Mouse (Mus musculus) liver, embryonic 11.5 days (tissue): ENCODE data around the gene Olfr243. TPM values are rescaled to one million over a fixed set of nuclear protein-coding genes. Genes with fewer than 3 reads are reported as not detected.
A peak's percentile ranks its signal among the peaks of the same experiment; 100 is the strongest.
"Not testable (repeated sequence)": the region's sequence is repeated elsewhere in the genome, so short reads cannot be mapped to it uniquely, and the experiment has no call there.

Experiments
- ATAC-seq: fragments of 200-750 bp; cut with Nextera tagmentation; replicated peaks from 2 replicates; pipeline ENCODE4 v1.8.0; 2017; ENCODE audit warnings: moderate number of reproducible peaks, mild to moderate bottlenecking, moderate TSS enrichment, moderate library complexity; ENCODE audit not compliant: low FRiP score
- DNase-seq: peaks from one replicate; pipeline ENCODE4 v3.0.0-alpha.2; 2017; ENCODE audit warnings: low spot score
- H3K27ac ChIP-seq: fragments of 300-500 bp; sonication (generic); 2 replicates; pipeline ENCODE4 v1.5.1; 2014; ENCODE audit warnings: mild to moderate bottlenecking, low read depth, low read length, control low read depth
- H3K27me3 ChIP-seq: fragments of 300-500 bp; sonication (generic); replicated peaks from 2 replicates; pipeline ENCODE4 v1.6.1; 2014; ENCODE audit warnings: low read length, mixed read lengths; ENCODE audit not compliant: control insufficient read depth, insufficient read depth
- H3K36me3 ChIP-seq: fragments of 300-500 bp; sonication (generic); 2 replicates; pipeline ENCODE4 v1.6.1; 2014; ENCODE audit warnings: mild to moderate bottlenecking, low read length, moderate library complexity, mixed read lengths; ENCODE audit not compliant: control insufficient read depth, insufficient read depth
- H3K4me1 ChIP-seq: fragments of 300-500 bp; sonication (generic); replicated peaks from 2 replicates; pipeline ENCODE4 v1.6.1; 2014; ENCODE audit warnings: low read length, mixed read lengths; ENCODE audit not compliant: control insufficient read depth, insufficient read depth
- H3K4me2 ChIP-seq: fragments of 300-500 bp; sonication (generic); 2 replicates; pipeline ENCODE4 v1.6.1; 2014; ENCODE audit warnings: mild to moderate bottlenecking, control low read depth, moderate library complexity
- H3K4me3 ChIP-seq: fragments of 300-500 bp; sonication (generic); 2 replicates; pipeline ENCODE4 v1.5.1; 2014; ENCODE audit warnings: low read depth, low read length, control low read depth
- H3K9ac ChIP-seq: fragments of 300-500 bp; sonication (generic); 2 replicates; pipeline ENCODE4 v1.6.1; 2014; ENCODE audit warnings: low read depth, low read length, control low read depth
- H3K9me3 ChIP-seq: fragments of 300-500 bp; sonication (generic); 2 replicates; pipeline ENCODE4 v1.6.1; 2016; ENCODE audit warnings: low read length, inconsistent platforms, mixed read lengths; ENCODE audit not compliant: control insufficient read depth
- WGBS: fragments of 180-500 bp; shearing (Covaris S2); extraction: QIAGEN DNeasy Blood & Tissue Kit; methylation state at CpG from one replicate; pipeline ENCODE4 v1.1.7; 2014; 5-methylcytosine and 5-hydroxymethylcytosine counted together
- polyA plus RNA-seq: library from polyadenylated mRNA; unstranded; fragments of >200 nt; fragmentation: Nextera tagmentation; extraction: Ambion mirVana; gene quantifications from 2 replicates; pipeline ENCODE4 v1.2.1, GENCODE M21; 2014

The Olfr243 gene
- polyA plus RNA-seq, 1 experiment from 2014 or later: not detected

DNA sequence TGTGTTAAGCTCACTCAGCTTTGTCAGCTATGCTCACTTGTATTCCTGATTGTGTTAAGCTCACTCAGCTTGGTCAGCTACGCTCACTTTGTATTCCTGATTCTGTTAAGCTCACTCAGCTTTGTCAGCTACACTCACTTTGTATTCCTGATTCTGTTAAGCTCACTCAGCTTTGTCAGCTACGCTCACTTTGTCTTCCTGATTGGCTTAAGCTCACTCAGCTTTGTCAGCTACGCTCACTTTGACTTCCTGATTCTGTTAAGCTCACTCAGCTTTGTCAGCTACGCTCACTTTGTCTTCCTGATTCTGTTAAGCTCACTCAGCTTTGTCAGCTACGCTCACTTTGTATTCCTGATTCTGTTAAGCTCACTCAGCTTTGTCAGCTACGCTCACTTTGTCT, 47.7 kb downstream of the Olfr243 start:
- H3K4me2 ChIP-seq: not testable (repeated sequence)

GRCm38 (mm10) chr7:103767687-103768086, 53.2 kb downstream of the Olfr243 start:
- H3K4me2 ChIP-seq, H3K4me1 ChIP-seq, H3K9me3 ChIP-seq, DNase-seq, H3K4me3 ChIP-seq, H3K9ac ChIP-seq, H3K27me3 ChIP-seq, H3K36me3 ChIP-seq, H3K27ac ChIP-seq: not testable (repeated sequence)
- peak; percentile 91 for ATAC-seq
- WGBS: 41% methylated on average over 6 of the region's 6 CpGs

More for the DNA sequence above, 47.7 kb downstream of the Olfr243 start:
- 71% methylated on average over 6 of the region's 6 CpGs for WGBS
- not testable (repeated sequence) for H3K4me1 ChIP-seq, H3K9me3 ChIP-seq, H3K27ac ChIP-seq, H3K36me3 ChIP-seq, H3K4me3 ChIP-seq, ATAC-seq, DNase-seq, H3K27me3 ChIP-seq, H3K9ac ChIP-seq

Other genes starting within 250 kb of the Olfr243 start
- not detected in 2 replicates for gene Olfr608, start 244.8 kb upstream of the Olfr243 start, polyA plus RNA-seq
- not detected in 2 replicates for gene Olfr609, start 216.6 kb upstream of the Olfr243 start, polyA plus RNA-seq
- not detected in 2 replicates for gene Olfr610, start 202.5 kb upstream of the Olfr243 start, polyA plus RNA-seq
- not detected in 2 replicates for gene Olfr611, start 193.8 kb upstream of the Olfr243 start, polyA plus RNA-seq
- gene Olfr612, start 172.0 kb upstream of the Olfr243 start, polyA plus RNA-seq: not detected in 2 replicates
- not detected in 2 replicates for gene Olfr613, start 166.6 kb upstream of the Olfr243 start, polyA plus RNA-seq
- gene Olfr615, start 158.6 kb upstream of the Olfr243 start, polyA plus RNA-seq: not detected in 2 replicates
- gene Olfr616, start 145.5 kb upstream of the Olfr243 start, polyA plus RNA-seq: not detected in 2 replicates
- gene Olfr617, start 141.6 kb upstream of the Olfr243 start, polyA plus RNA-seq: not detected in 2 replicates
- gene Olfr618, start 124.6 kb upstream of the Olfr243 start, polyA plus RNA-seq: not detected in 2 replicates
- not detected in 2 replicates for gene Olfr619, start 114.1 kb upstream of the Olfr243 start, polyA plus RNA-seq
- gene Olfr620, start 102.1 kb upstream of the Olfr243 start, polyA plus RNA-seq: not detected in 2 replicates
- gene Olfr622, start 72.0 kb upstream of the Olfr243 start, polyA plus RNA-seq: not detected in 2 replicates
- gene Olfr623, start 51.0 kb upstream of the Olfr243 start, polyA plus RNA-seq: not detected in 2 replicates
- 0.04 TPM in 1 of 2 replicates, not detected in the other for gene Olfr624, start 43.5 kb upstream of the Olfr243 start, polyA plus RNA-seq
- not detected in 2 replicates for gene Olfr625-ps1, start 32.0 kb upstream of the Olfr243 start, polyA plus RNA-seq
- not detected in 2 replicates for gene Olfr628, start 15.7 kb downstream of the Olfr243 start, polyA plus RNA-seq
- gene Olfr629, start 30.3 kb downstream of the Olfr243 start, polyA plus RNA-seq: not detected in 2 replicates
- not detected in 2 replicates for gene Olfr630, start 42.7 kb downstream of the Olfr243 start, polyA plus RNA-seq
- gene Olfr69, start 56.9 kb downstream of the Olfr243 start, polyA plus RNA-seq: not detected in 2 replicates
- not detected in 2 replicates for gene Olfr68, start 65.0 kb downstream of the Olfr243 start, polyA plus RNA-seq
- gene Olfr67, start 77.2 kb downstream of the Olfr243 start, polyA plus RNA-seq: not detected in 2 replicates
- gene Hbb-bt, start 99.3 kb downstream of the Olfr243 start, polyA plus RNA-seq: 7,398 and 7,943 TPM in 2 replicates
- 9,439 and 11,024 TPM in 2 replicates for gene Hbb-bs, start 113.4 kb downstream of the Olfr243 start, polyA plus RNA-seq
- gene Hbb-bh2, start 125.8 kb downstream of the Olfr243 start, polyA plus RNA-seq: not detected in 2 replicates
- gene Hbb-bh1, start 128.5 kb downstream of the Olfr243 start, polyA plus RNA-seq: 4,066 and 4,428 TPM in 2 replicates
- 15,021 and 16,786 TPM in 2 replicates for gene Hbb-y, start 138.5 kb downstream of the Olfr243 start, polyA plus RNA-seq
- not detected in 2 replicates for gene Olfr66, start 171.6 kb downstream of the Olfr243 start, polyA plus RNA-seq
- gene Olfr64, start 179.8 kb downstream of the Olfr243 start, polyA plus RNA-seq: not detected in 2 replicates
- gene Olfr65, start 188.8 kb downstream of the Olfr243 start, polyA plus RNA-seq: not detected in 2 replicates
- not detected in 2 replicates for gene Olfr631, start 214.2 kb downstream of the Olfr243 start, polyA plus RNA-seq
- 0.12 TPM in 1 of 2 replicates, not detected in the other for gene Olfr632, start 219.7 kb downstream of the Olfr243 start, polyA plus RNA-seq
- gene Olfr633, start 229.8 kb downstream of the Olfr243 start, polyA plus RNA-seq: not detected in 2 replicates